Mouse (Mus musculus): ENCODE results near the gene Alcam. TPM values are rescaled to one million over a fixed set of nuclear protein-coding genes. Genes with fewer than 3 reads are reported as not detected.

Gene Alcam
- polyA plus RNA-seq, 1 experiment from 2014 or later, result 10.3 TPM

- no peak for TF ChIP-seq CTCF (IDR thresholded peaks at IDR 0.05; ENCODE audit: low read depth)
- Histone ChIP-seq H3K27ac (ENCODE audit: low read depth, low read length) (no peak overlapping the region), H3K36me3 (ENCODE audit: control insufficient read depth, insufficient read depth) (no peaks in the 10 kb centered on the region), H3K9ac (ENCODE audit: low read depth, low read length) (no peak overlapping the region), H3K4me1 (replicated peaks; ENCODE audit: control insufficient read depth, insufficient read depth, low read length) (no peaks in the 10 kb centered on the region), H3K9me3 (ENCODE audit: control insufficient read depth) (no peaks in the 10 kb centered on the region), H3K4me3 (ENCODE audit: low read depth, low read length) (no peak overlapping the region), H3K27me3 (replicated peaks; ENCODE audit: control insufficient read depth, insufficient read depth, low read length) (no peaks in the 10 kb centered on the region), H3K4me2 (replicated peaks; ENCODE audit: low read depth) (no peak overlapping the region)
- 91% methylated on average over 4 of the region's 4 CpGs for WGBS
- no peak for ATAC-seq
Measured at GRCm38 (mm10) chr16:52366915-52367314, 87.0 kb downstream of the Alcam start.

- no peak overlapping the region for H3K27ac ChIP-seq (ENCODE audit: low read depth, low read length)
- H3K4me3 ChIP-seq (ENCODE audit: low read depth, low read length), result no peak overlapping the region
- no peaks in the 10 kb centered on the region for H3K36me3 ChIP-seq (ENCODE audit: control insufficient read depth, insufficient read depth)
- TF ChIP-seq CTCF (IDR thresholded peaks at IDR 0.05; ENCODE audit: low read depth), result no peak
- H3K4me2 ChIP-seq (replicated peaks; ENCODE audit: low read depth), result no peak overlapping the region
- H3K9ac ChIP-seq (ENCODE audit: low read depth, low read length), result no peak overlapping the region
- 91% methylated on average over 4 of the region's 4 CpGs for WGBS
- ATAC-seq, result no peak
- no peaks in the 10 kb centered on the region for H3K9me3 ChIP-seq (ENCODE audit: control insufficient read depth)
- no peaks in the 10 kb centered on the region for H3K27me3 ChIP-seq (replicated peaks; ENCODE audit: control insufficient read depth, insufficient read depth, low read length)
- H3K4me1 ChIP-seq (replicated peaks; ENCODE audit: control insufficient read depth, insufficient read depth, low read length), result no peaks in the 10 kb centered on the region
Measured at GRCm38 (mm10) chr16:52363944-52364511, 89.8 kb downstream of the Alcam start.

- H3K4me1 ChIP-seq (replicated peaks; ENCODE audit: control insufficient read depth, insufficient read depth, low read length), result no peaks in the 10 kb centered on the region
- TF ChIP-seq CTCF (IDR thresholded peaks at IDR 0.05; ENCODE audit: low read depth), result no peak
- no peaks in the 10 kb centered on the region for H3K36me3 ChIP-seq (ENCODE audit: control insufficient read depth, insufficient read depth)
- no peak overlapping the region for H3K4me2 ChIP-seq (replicated peaks; ENCODE audit: low read depth)
- no peak overlapping the region for H3K9ac ChIP-seq (ENCODE audit: low read depth, low read length)
- no peak for ATAC-seq
- no peaks in the 10 kb centered on the region for H3K27me3 ChIP-seq (replicated peaks; ENCODE audit: control insufficient read depth, insufficient read depth, low read length)
- 52% methylated on average over 2 of the region's 2 CpGs for WGBS
- no peak overlapping the region for H3K4me3 ChIP-seq (ENCODE audit: low read depth, low read length)
- H3K27ac ChIP-seq (ENCODE audit: low read depth, low read length), result no peak overlapping the region
- H3K9me3 ChIP-seq (ENCODE audit: control insufficient read depth), result no peaks in the 10 kb centered on the region
Measured at GRCm38 (mm10) chr16:52343467-52344033, 110.3 kb downstream of the Alcam start.

DNA sequence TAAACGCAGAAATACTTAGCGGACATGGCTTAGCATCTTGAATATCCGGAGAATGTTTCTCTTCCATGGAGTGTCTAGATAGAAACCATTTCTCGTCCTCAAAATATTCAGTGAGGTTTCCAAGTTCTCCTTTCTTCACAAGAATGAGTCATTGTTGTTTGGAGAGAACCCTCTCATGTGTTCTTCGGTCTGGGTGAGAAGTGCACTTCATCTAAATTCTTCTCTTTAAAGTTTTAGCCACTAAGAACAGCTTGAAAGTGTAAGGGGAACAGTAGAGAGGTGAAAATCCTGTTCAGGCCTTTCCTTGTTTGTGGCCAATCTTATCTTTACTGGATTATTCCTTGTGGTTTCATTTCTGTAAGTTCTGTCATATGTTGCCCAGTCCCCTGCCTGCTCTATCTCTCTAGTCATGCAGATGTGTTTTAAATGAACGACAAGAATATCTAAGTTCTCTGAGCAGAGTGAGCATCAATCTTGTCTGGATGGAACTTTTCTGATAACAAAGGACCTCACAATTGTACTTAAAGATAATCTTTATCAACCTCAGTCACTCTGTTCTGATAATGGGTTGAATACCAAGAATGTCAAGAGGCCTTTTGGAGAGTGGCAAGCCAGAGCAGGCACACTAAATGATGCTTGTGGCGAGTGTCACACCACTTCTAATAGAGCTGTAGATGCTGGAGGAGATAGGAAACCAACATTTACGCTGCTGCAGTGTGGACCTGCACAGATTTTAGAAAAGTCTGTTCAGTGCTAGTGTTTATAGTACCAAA, 111.0 kb downstream of the Alcam start:
- Histone ChIP-seq H3K4me2 (replicated peaks; ENCODE audit: low read depth) (no peak overlapping the region), H3K9me3 (ENCODE audit: control insufficient read depth) (no peaks in the 10 kb centered on the region), H3K4me3 (ENCODE audit: low read depth, low read length) (no peak overlapping the region), H3K9ac (ENCODE audit: low read depth, low read length) (no peak overlapping the region), H3K27me3 (replicated peaks; ENCODE audit: control insufficient read depth, insufficient read depth, low read length) (no peaks in the 10 kb centered on the region), H3K36me3 (ENCODE audit: control insufficient read depth, insufficient read depth) (no peaks in the 10 kb centered on the region), H3K4me1 (replicated peaks; ENCODE audit: control insufficient read depth, insufficient read depth, low read length) (no peaks in the 10 kb centered on the region), H3K27ac (ENCODE audit: low read depth, low read length) (no peak overlapping the region)
- WGBS, result 66% methylated on average over 8 of the region's 8 CpGs
- ATAC-seq, result no peak
- TF ChIP-seq CTCF (IDR thresholded peaks at IDR 0.05; ENCODE audit: low read depth), result no peak

- no peak for TF ChIP-seq CTCF (IDR thresholded peaks at IDR 0.05; ENCODE audit: low read depth)
- Histone ChIP-seq H3K27me3 (replicated peaks; ENCODE audit: control insufficient read depth, insufficient read depth, low read length) (no peaks in the 10 kb centered on the region), H3K4me3 (ENCODE audit: low read depth, low read length) (no peak overlapping the region), H3K4me1 (replicated peaks; ENCODE audit: control insufficient read depth, insufficient read depth, low read length) (no peaks in the 10 kb centered on the region), H3K9ac (ENCODE audit: low read depth, low read length) (no peak overlapping the region), H3K27ac (ENCODE audit: low read depth, low read length) (no peak overlapping the region), H3K4me2 (replicated peaks; ENCODE audit: low read depth) (no peak overlapping the region), H3K9me3 (ENCODE audit: control insufficient read depth) (no peaks in the 10 kb centered on the region), H3K36me3 (ENCODE audit: control insufficient read depth, insufficient read depth) (no peaks in the 10 kb centered on the region)
- WGBS, result 48% methylated on average over 4 of the region's 4 CpGs
- peak; percentile 48 for ATAC-seq
Measured at GRCm38 (mm10) chr16:52334084-52334483, 119.8 kb downstream of the Alcam start.

- 35% methylated on average over 5 of the region's 5 CpGs for WGBS
- TF ChIP-seq CTCF (IDR thresholded peaks at IDR 0.05; ENCODE audit: low read depth), result no peak
- peak; percentile 94 for ATAC-seq
- Histone ChIP-seq H3K4me1 (replicated peaks; ENCODE audit: control insufficient read depth, insufficient read depth, low read length) (no peaks in the 10 kb centered on the region), H3K4me3 (ENCODE audit: low read depth, low read length) (no peak overlapping the region), H3K4me2 (replicated peaks; ENCODE audit: low read depth) (no peak overlapping the region), H3K27ac (ENCODE audit: low read depth, low read length) (no peak overlapping the region), H3K27me3 (replicated peaks; ENCODE audit: control insufficient read depth, insufficient read depth, low read length) (no peaks in the 10 kb centered on the region), H3K9me3 (ENCODE audit: control insufficient read depth) (no peaks in the 10 kb centered on the region), H3K9ac (ENCODE audit: low read depth, low read length) (no peak overlapping the region), H3K36me3 (ENCODE audit: control insufficient read depth, insufficient read depth) (no peaks in the 10 kb centered on the region)
Measured at GRCm38 (mm10) chr16:52333631-52334030, 120.2 kb downstream of the Alcam start.

All from intestine, postnatal 0 days (tissue).